Mouse (Mus musculus) heart, embryonic 13.5 days (tissue): ENCODE data around the gene Trnau1ap. TPM values are rescaled to one million over a fixed set of nuclear protein-coding genes. Genes with fewer than 3 reads are reported as not detected.

Source experiments
- ATAC-seq: fragments of 200-750 bp; cut with Nextera tagmentation; 2 replicates; pipeline ENCODE4 v1.8.0; 2017; ENCODE audit warnings: moderate TSS enrichment; ENCODE audit not compliant: insufficient number of reproducible peaks, low FRiP score, low TSS enrichment; ENCODE audit errors: extremely low read depth
- H3K27ac ChIP-seq: fragments of 300-500 bp; sonication (generic); replicated peaks from 2 replicates; pipeline ENCODE4 v1.5.1; 2015; ENCODE audit warnings: moderate library complexity, mild to moderate bottlenecking, inconsistent platforms
- H3K27me3 ChIP-seq: fragments of 300-500 bp; sonication (generic); replicated peaks from 2 replicates; pipeline ENCODE4 v1.6.1; 2015; ENCODE audit warnings: mild to moderate bottlenecking, inconsistent platforms
- H3K36me3 ChIP-seq: fragments of 300-500 bp; sonication (generic); 2 replicates; pipeline ENCODE4 v1.6.1; 2015; ENCODE audit warnings: mild to moderate bottlenecking, inconsistent platforms
- H3K4me1 ChIP-seq: fragments of 300-500 bp; sonication (generic); 2 replicates; pipeline ENCODE4 v1.6.1; 2015; ENCODE audit warnings: inconsistent platforms
- H3K4me2 ChIP-seq: fragments of 300-500 bp; sonication (generic); 2 replicates; pipeline ENCODE4 v1.6.1; 2015; ENCODE audit warnings: inconsistent platforms, mild to moderate bottlenecking, moderate library complexity
- H3K4me3 ChIP-seq: fragments of 300-500 bp; sonication (generic); 2 replicates; pipeline ENCODE4 v1.5.1; 2015; ENCODE audit warnings: moderate library complexity, mild to moderate bottlenecking, inconsistent platforms
- H3K9ac ChIP-seq: fragments of 300-500 bp; sonication (generic); 2 replicates; pipeline ENCODE4 v1.6.1; 2015; ENCODE audit warnings: inconsistent platforms, mild to moderate bottlenecking, moderate library complexity
- H3K9me3 ChIP-seq: fragments of 300-500 bp; sonication (generic); 2 replicates; pipeline ENCODE4 v1.6.1; 2016; ENCODE audit warnings: inconsistent platforms
- WGBS: fragments of 180-500 bp; shearing (Covaris S2); methylation state at CpG from one replicate; pipeline ENCODE4 v1.1.7; 2015; ENCODE audit warnings: mixed read lengths; 5-methylcytosine and 5-hydroxymethylcytosine counted together
- polyA plus RNA-seq: library from polyadenylated mRNA; unstranded; fragments of >200 nt; fragmentation: Nextera tagmentation; extraction: Ambion mirVana; gene quantifications from 2 replicates; pipeline ENCODE4 v1.2.1, GENCODE M21; 2015

Gene Trnau1ap
- 61.9 and 74.4 TPM in 2 replicates for polyA plus RNA-seq

DNA sequence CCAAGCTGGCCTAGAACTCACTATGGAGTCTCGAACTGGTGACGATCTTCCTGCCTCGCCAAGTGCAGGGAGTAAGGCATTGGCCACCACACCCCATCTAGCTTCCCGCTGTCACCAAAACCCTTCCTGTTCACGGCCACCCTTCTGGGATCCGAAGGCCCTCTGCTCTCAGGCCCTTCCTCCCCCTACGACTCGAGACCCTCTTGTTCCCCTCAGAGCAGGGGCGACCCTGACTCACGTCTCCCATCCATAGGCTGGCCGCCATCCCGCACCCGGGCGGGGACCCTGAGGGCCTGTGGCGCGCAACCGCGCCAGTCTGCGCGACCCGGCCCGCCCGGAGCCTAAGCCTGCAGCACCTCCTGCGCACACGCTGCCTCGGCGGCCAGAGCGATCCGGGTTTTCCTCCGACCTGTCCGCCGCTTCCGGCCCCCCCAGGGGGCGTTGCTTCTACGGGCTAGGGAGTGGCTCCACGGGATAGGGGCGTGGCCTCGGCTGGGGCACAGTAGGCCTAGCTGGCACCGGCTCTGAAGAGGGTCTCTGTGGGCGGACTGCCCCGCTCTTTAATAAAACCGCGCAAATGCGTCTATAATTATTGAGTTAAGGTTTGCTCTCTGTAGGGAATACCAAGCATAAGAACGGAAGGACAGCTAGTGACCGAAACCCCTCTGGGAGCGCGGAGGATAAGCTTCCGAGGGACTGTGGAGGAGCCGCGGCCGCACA lies at the start of gene Trnau1ap:
Trnau1ap (minus strand) TSS at position 424 of the 720 bp plus-strand sequence.
- H3K4me1 ChIP-seq = peaks cover 21% of the 10 kb centered on the region
- under 1% methylated on average over 52 of the region's 52 CpGs for WGBS
- H3K9me3 ChIP-seq = no peaks in the 10 kb centered on the region

DNA sequence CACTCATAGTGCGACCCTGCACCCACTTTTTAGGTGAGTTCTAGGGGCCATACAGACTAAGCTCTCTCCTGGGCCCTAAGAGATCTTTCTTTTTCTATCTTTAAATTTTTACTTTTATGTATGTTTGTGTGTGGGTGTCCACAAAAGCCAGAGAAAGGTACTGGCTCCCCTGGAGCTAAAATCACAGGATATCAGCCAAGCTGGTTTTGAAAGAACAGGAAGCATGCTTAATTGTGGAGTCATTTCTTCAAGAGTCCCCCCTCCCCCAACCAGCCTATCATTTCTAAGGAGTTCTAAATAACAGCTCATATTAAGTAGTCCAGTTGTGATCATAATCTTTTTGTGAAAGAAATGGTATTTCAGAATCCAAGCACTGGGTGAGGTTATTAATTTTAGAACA lies 44.5 kb upstream of the Trnau1ap start:
- Histone ChIP-seq H3K4me2 (no peak overlapping the region), H3K27me3 (no peaks in the 10 kb centered on the region), H3K9me3 (no peaks in the 10 kb centered on the region), H3K9ac (no peak overlapping the region), H3K27ac (no peak overlapping the region), H3K4me1 (no peaks in the 10 kb centered on the region), H3K4me3 (no peak overlapping the region), H3K36me3 (peaks cover 90% of the 10 kb centered on the region)
- WGBS = 97% methylated on average over 1 of the region's 1 CpGs
- no peak for ATAC-seq

More for the DNA sequence above, at the start of gene Trnau1ap:
- peak within 1 kb of the TSS; percentile 90 for H3K27ac ChIP-seq
- H3K4me3 ChIP-seq = peak within 1 kb of the TSS; percentile 85
- peak within 1 kb of the TSS; percentile 94 for H3K9ac ChIP-seq
- peaks cover 47% of the 10 kb centered on the region for H3K36me3 ChIP-seq
- H3K4me2 ChIP-seq = peak within 1 kb of the TSS; percentile 83
- ATAC-seq = peak; percentile 91
- H3K27me3 ChIP-seq = no peaks in the 10 kb centered on the region

DNA sequence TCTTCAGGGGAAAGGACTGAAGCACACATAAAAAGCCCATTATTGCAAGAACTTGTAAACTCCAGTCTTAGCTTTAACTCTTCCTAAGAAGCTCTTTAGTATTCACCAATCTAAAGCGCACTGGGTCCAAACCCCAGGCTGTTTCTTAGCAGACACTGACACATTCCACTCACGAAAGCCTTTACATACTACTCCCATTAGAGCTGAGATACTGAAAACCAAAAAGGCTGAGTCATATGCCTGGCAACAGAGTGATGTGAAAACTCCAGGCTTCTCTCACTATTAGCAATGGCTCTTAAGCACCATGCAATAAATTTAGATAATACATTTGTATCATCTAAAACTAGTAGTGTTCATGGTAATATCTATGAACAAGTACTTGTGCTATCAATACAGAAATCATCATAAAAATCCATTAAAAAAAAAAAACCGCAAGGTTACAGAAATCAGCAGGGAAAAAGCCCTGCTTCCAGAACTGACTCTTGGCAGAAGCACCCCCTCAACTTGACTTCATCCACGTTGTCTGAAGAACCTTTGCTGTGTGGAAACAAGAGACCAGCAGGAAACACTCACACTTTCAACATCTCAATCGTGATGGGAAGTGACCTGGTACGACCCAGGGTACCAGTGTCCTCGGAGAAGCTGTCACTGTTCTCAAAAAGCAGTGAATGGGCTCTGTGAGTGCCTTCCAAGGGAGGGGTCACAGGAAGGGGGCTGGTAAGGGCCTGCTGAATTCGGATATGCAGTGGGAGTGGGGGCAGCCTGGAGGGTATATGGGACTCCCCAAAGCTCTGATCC lies 40.8 kb upstream of the Trnau1ap start:
- ATAC-seq = no peak
- no peaks in the 10 kb centered on the region for H3K4me1 ChIP-seq
- H3K36me3 ChIP-seq = peaks cover 96% of the 10 kb centered on the region
- H3K27ac ChIP-seq = no peak overlapping the region
- no peak overlapping the region for H3K4me3 ChIP-seq
- no peak overlapping the region for H3K4me2 ChIP-seq
- H3K27me3 ChIP-seq = no peaks in the 10 kb centered on the region
- WGBS = 77% methylated on average over 8 of the region's 8 CpGs
- H3K9me3 ChIP-seq = no peaks in the 10 kb centered on the region
- no peak overlapping the region for H3K9ac ChIP-seq

DNA sequence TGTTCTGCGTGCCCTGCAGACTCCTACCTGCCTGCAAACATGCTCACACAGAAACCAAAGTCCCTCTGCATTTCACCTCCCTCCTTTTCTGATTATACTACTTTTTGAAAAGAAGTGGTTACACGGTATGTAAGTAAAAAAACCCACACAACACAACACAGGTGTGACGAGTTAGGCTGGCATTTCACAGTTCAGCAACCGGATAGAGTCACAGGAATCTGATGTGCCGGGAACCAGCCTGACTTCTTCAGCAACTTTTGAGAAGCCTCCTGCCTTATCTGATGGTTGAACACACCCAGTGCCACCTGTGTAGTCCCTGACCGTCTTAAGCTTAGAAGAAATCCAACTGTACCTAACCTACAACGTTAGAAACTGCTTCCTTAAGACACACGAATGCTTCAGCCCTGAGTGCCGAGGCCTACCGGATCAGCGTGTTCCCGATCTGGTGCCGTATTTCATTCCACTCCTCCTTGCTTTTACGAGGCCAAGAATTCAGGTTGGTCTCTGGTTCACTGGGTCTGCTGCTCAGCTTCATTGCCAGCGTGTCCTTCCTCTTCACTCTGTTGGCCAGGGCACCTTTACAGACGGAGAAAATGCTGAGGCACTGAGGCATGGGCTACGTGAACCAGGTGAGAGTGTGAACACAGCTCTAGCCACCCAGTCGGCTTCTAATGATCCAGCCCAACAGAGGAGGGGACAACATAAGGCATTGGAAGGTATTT lies 38.3 kb upstream of the Trnau1ap start:
- H3K4me3 ChIP-seq = no peak overlapping the region
- no peaks in the 10 kb centered on the region for H3K4me1 ChIP-seq
- no peaks in the 10 kb centered on the region for H3K27me3 ChIP-seq
- WGBS = 90% methylated on average over 18 of the region's 18 CpGs
- no peak overlapping the region for H3K4me2 ChIP-seq
- no peak overlapping the region for H3K27ac ChIP-seq
- peaks cover 98% of the 10 kb centered on the region for H3K36me3 ChIP-seq
- ATAC-seq = no peak
- H3K9me3 ChIP-seq = no peaks in the 10 kb centered on the region
- H3K9ac ChIP-seq = no peak overlapping the region

DNA sequence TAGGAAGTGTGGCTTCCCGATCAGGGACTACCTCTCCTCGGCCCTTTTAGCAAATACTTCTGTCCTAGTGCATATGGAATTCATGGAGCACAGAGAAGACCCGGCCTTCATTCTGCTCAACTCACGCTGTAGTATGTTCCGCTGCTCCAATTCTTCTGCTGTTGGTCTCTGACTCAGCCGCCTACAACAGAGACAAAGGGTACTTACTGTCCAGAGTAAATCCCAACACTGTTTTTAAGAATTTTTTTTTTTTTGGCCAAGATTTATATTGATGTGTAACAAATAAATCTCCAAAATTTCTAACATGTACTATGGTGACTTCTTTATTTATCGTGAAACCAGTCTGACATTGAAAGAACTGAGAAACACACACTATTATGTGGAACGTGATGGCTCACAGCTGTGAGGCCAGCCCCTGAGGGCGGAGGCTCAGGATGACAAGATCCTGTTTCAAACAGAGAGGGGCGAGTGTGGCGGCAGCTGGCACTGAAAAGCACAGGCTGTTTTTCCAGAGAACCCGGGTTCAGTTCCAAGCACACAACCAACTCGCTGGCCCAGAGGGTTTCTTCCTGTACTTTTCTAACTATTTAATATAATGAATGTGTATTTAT lies 36.2 kb upstream of the Trnau1ap start:
- no peak overlapping the region for H3K4me3 ChIP-seq
- no peak for ATAC-seq
- no peaks in the 10 kb centered on the region for H3K4me1 ChIP-seq
- 82% methylated on average over 13 of the region's 13 CpGs for WGBS
- no peak overlapping the region for H3K4me2 ChIP-seq
- H3K9me3 ChIP-seq = no peaks in the 10 kb centered on the region
- H3K27me3 ChIP-seq = no peaks in the 10 kb centered on the region
- no peak overlapping the region for H3K9ac ChIP-seq
- peaks cover 95% of the 10 kb centered on the region for H3K36me3 ChIP-seq
- no peak overlapping the region for H3K27ac ChIP-seq

DNA sequence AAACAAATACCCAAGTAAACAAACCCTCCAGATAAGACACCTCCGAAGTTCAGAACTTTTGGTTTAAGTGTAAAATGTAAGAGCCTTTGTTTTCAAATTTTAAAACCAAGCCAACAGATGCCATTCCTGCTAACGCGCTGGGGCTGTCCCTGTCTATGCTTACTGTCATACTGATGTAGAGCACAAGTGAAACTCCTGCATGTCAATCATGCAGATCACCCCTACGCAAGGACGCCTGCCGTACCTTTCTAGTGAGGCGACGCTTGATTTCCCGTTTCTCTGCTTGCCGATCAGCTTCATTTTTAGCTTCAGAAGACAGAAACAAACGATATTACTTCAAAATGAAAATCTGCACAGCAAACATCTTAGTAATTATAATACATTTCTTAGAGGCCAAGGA lies 34.1 kb upstream of the Trnau1ap start:
- no peak overlapping the region for H3K4me3 ChIP-seq
- H3K9me3 ChIP-seq = no peaks in the 10 kb centered on the region
- H3K9ac ChIP-seq = no peak overlapping the region
- H3K27ac ChIP-seq = no peak overlapping the region
- no peaks in the 10 kb centered on the region for H3K4me1 ChIP-seq
- H3K4me2 ChIP-seq = no peak overlapping the region
- H3K27me3 ChIP-seq = no peaks in the 10 kb centered on the region
- WGBS = 95% methylated on average over 11 of the region's 11 CpGs
- no peak for ATAC-seq
- peaks cover 95% of the 10 kb centered on the region for H3K36me3 ChIP-seq

DNA sequence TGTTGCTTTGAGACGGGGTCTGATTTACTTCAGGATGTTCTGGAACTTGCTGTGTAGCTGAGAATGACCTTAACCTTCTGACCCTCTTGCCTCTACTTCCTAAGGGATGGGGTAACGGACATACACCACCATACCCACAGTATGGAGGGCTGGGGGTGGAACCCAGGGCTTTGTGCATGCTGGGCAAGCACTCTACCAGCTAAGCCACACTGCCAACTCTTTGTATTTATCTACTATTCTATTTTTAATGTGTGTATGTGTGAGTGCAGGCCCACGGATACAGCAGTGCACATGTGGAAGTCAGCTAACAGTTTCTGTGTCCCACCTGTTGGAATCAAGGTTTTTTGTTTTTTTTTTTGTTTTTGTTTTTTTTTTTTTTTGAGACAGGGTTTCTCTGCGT lies 30.2 kb upstream of the Trnau1ap start:
- Histone ChIP-seq H3K4me2 (no peak overlapping the region), H3K27ac (peak overlapping the region; percentile 17; the same call in 1 of the 2 replicates), H3K9ac (peak overlapping the region; percentile 56; the same call in 1 of the 2 replicates), H3K4me1 (no peaks in the 10 kb centered on the region), H3K36me3 (peaks cover 80% of the 10 kb centered on the region), H3K27me3 (no peaks in the 10 kb centered on the region), H3K9me3 (no peaks in the 10 kb centered on the region), H3K4me3 (no peak overlapping the region)
- no peak for ATAC-seq
- WGBS = 67% methylated on average over 3 of the region's 4 CpGs

DNA sequence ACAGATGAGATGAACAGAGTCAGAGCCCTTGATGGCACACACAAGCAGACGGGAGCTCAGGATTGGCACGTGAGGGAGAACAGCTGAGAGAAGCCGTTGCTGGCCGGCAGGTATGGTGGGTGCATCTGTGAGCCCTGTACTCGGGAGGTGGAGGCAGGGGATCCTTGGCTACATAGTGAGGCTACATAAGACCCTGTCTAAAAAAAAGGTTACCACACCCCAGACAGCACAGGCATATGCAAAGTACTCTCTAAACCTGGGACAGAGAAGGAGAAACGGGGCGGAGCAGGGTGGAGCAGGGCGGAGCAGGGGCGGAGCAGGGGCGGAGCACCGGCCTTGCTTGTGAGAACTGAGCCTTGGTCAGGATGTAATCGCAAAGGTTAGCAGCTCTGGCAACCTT lies 26.8 kb upstream of the Trnau1ap start:
- WGBS = 39% methylated on average over 12 of the region's 12 CpGs
- Histone ChIP-seq H3K27ac (no peak overlapping the region), H3K9me3 (no peaks in the 10 kb centered on the region), H3K9ac (peak overlapping the region; percentile 37; the same call in 1 of the 2 replicates), H3K4me1 (peaks cover 17% of the 10 kb centered on the region), H3K27me3 (no peaks in the 10 kb centered on the region), H3K4me3 (no peak overlapping the region), H3K36me3 (peaks cover 60% of the 10 kb centered on the region), H3K4me2 (peak overlapping the region; percentile 13; the same call in 1 of the 2 replicates)
- ATAC-seq = no peak

DNA sequence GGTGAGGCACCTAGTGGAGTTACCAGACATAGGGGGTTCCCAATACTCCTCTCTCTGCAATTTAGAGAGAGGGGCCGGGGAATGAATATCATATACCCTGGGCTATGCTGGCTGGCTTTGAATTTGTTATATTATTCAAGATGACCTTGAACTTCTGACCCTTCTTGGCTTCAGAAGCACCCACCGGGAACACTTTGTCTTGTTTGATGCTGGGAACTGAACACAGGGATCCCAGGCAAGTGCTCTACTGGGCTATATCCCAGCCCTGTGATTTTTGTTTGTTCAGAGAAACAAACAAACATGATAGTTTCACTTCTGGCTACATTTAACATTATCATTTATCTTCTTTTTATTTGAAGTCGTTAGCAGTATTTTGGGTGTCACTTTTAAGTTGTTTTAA lies 26.1 kb upstream of the Trnau1ap start:
- Histone ChIP-seq H3K27ac (no peak overlapping the region), H3K4me1 (peaks cover 21% of the 10 kb centered on the region), H3K4me3 (no peak overlapping the region), H3K4me2 (no peak overlapping the region), H3K9me3 (no peaks in the 10 kb centered on the region), H3K9ac (no peak overlapping the region), H3K27me3 (no peaks in the 10 kb centered on the region), H3K36me3 (peaks cover 59% of the 10 kb centered on the region)
- no peak for ATAC-seq
- 83% methylated on average over 3 of the region's 3 CpGs for WGBS

DNA sequence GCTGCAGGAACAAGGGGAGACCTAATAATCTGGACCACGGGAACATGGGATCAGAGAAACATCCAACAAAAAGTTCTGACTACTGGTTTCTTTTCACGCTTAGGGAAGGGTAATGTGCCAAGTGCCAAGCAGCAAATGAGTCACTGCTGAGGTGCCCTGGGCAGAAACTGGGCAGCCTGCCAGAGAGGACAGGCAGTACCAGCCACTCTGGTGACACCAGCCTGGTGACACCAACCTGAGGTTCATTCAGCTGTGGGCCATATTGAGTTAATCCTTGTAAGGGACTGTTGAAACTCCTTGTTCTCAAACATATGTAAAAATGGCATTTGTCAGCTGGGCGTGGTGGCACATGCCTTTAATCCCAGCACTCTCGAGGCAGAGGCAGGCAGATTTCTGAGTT lies 25.2 kb upstream of the Trnau1ap start:
- Histone ChIP-seq H3K9me3 (no peaks in the 10 kb centered on the region), H3K4me2 (no peak overlapping the region), H3K4me3 (no peak overlapping the region), H3K4me1 (peaks cover 21% of the 10 kb centered on the region), H3K27me3 (no peaks in the 10 kb centered on the region), H3K9ac (no peak overlapping the region), H3K27ac (no peak overlapping the region), H3K36me3 (peaks cover 59% of the 10 kb centered on the region)
- no peak for ATAC-seq
- WGBS = 85% methylated on average over 4 of the region's 4 CpGs

DNA sequence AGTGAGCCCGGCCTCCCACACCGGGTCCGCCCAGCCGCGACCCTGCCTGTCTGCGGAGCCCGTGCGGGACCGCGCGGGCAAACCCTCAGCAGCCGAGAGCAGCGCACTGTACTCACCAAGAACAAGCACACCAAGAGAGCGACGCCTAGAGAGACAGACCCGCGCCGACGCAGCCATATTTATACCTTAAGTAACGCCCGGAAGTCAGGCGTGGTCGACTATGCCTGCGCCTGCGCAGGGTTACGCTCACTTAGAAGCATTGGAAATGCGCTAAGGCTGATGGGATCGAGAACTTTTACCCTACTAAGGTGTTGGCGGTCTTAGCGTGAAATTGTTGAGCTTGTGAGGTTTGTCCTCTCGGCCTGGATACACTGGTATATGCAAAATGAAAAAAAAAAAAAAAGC lies 24.1 kb upstream of the Trnau1ap start, which contains the start of gene Rcc1:
Rcc1 (minus strand) TSS at position 125 of the 405 bp plus-strand sequence.
- under 1% methylated on average over 31 of the region's 31 CpGs for WGBS
- no peaks in the 10 kb centered on the region for H3K27me3 ChIP-seq
- peak within 1 kb of the TSS; percentile 96 for H3K27ac ChIP-seq
- H3K4me2 ChIP-seq = peak within 1 kb of the TSS; percentile 88
- peak; percentile 81 for ATAC-seq
- H3K4me1 ChIP-seq = peaks cover 21% of the 10 kb centered on the region
- H3K9me3 ChIP-seq = no peaks in the 10 kb centered on the region
- peak within 1 kb of the TSS; percentile 77 for H3K4me3 ChIP-seq
- H3K9ac ChIP-seq = peak within 1 kb of the TSS; percentile 93
- peaks cover 51% of the 10 kb centered on the region for H3K36me3 ChIP-seq
